Mouse (Mus musculus): ENCODE measurements around the gene Nfatc3. TPM values are rescaled to one million over a fixed set of nuclear protein-coding genes. Genes with fewer than 3 reads are reported as not detected.

The Nfatc3 gene
- polyA plus RNA-seq, 1 experiment, result 12.6 TPM

GRCm38 (mm10) chr8:106133526-106133925 lies 74.9 kb downstream of the Nfatc3 start:
- no peaks in the 10 kb centered on the region for H3K27me3 ChIP-seq (ENCODE audit: control insufficient read depth, insufficient read depth, insufficient read length)
- H3K36me3 ChIP-seq (ENCODE audit: control insufficient read depth, insufficient read depth), result peaks cover 16% of the 10 kb centered on the region
- H3ac ChIP-seq (ENCODE audit: control insufficient read depth, insufficient read length, low read depth), result no peak overlapping the region
- no peak overlapping the region for H3K4me3 ChIP-seq (ENCODE audit: insufficient read depth, poor library complexity, severe bottlenecking)
- TF ChIP-seq MAX (IDR thresholded peaks at IDR 0.05), result no peak
- TF ChIP-seq MYOD1 (IDR thresholded peaks at IDR 0.05; ENCODE audit: control insufficient read depth, insufficient read length, low read depth), result no peak
- no peak for TF ChIP-seq FOSL1 (IDR thresholded peaks at IDR 0.05; ENCODE audit: insufficient read depth, low read length, poor library complexity, severe bottlenecking)
- TF ChIP-seq CEBPB (IDR thresholded peaks at IDR 0.05; ENCODE audit: low read depth), result no peak
- TF ChIP-seq USF1 (IDR thresholded peaks at IDR 0.05; ENCODE audit: low read depth), result no peak
- TF ChIP-seq MYOG (IDR thresholded peaks at IDR 0.05; ENCODE audit: control insufficient read depth, extremely low read depth, insufficient read length), result no peak
- no peak for TF ChIP-seq CTCF (IDR thresholded peaks at IDR 0.05; ENCODE audit: control insufficient read depth, insufficient read depth, insufficient read length)
- no peaks in the 10 kb centered on the region for H3K79me3 ChIP-seq (ENCODE audit: low read depth)
- no peaks in the 10 kb centered on the region for H3K79me2 ChIP-seq (ENCODE audit: control insufficient read depth, insufficient read depth)

DNA sequence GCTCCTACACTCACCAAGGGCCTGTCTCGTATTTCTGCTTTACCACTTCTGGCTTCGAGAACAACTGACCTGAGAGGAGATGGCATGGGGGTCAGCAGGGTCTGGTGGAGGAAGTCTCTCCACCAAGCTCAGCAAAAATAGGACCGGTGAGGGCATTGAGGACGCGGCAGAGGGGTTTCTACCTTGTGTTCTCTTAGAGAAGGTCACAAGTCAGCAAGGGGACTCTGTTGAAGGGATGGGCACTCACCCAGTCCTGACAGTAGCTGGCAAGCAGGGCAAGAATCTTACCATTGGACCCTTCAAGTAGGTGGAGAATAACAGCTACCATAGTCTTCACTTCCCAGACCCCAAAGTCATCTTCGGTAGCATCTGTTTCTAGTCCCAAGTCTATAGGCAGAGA lies 75.3 kb downstream of the Nfatc3 start:
- no peaks in the 10 kb centered on the region for H3K79me2 ChIP-seq (ENCODE audit: control insufficient read depth, insufficient read depth)
- H3K4me3 ChIP-seq (ENCODE audit: insufficient read depth, poor library complexity, severe bottlenecking), result no peak overlapping the region
- H3K36me3 ChIP-seq (ENCODE audit: control insufficient read depth, insufficient read depth), result peaks cover 13% of the 10 kb centered on the region
- no peak overlapping the region for H3ac ChIP-seq (ENCODE audit: control insufficient read depth, insufficient read length, low read depth)
- H3K27me3 ChIP-seq (ENCODE audit: control insufficient read depth, insufficient read depth, insufficient read length), result no peaks in the 10 kb centered on the region
- H3K79me3 ChIP-seq (ENCODE audit: low read depth), result no peaks in the 10 kb centered on the region
- no peak for TF ChIP-seq MYOD1 (IDR thresholded peaks at IDR 0.05; ENCODE audit: control insufficient read depth, insufficient read length, low read depth)
- no peak for TF ChIP-seq CEBPB (IDR thresholded peaks at IDR 0.05; ENCODE audit: low read depth)
- TF ChIP-seq USF1 (IDR thresholded peaks at IDR 0.05; ENCODE audit: low read depth), result no peak
- TF ChIP-seq MAX (IDR thresholded peaks at IDR 0.05), result no peak
- TF ChIP-seq FOSL1 (IDR thresholded peaks at IDR 0.05; ENCODE audit: insufficient read depth, low read length, poor library complexity, severe bottlenecking), result no peak
- no peak for TF ChIP-seq MYOG (IDR thresholded peaks at IDR 0.05; ENCODE audit: control insufficient read depth, extremely low read depth, insufficient read length)
- no peak for TF ChIP-seq CTCF (IDR thresholded peaks at IDR 0.05; ENCODE audit: control insufficient read depth, insufficient read depth, insufficient read length)

GRCm38 (mm10) chr8:106134751-106135571 lies 76.3 kb downstream of the Nfatc3 start:
- Histone ChIP-seq H3K4me3 (ENCODE audit: insufficient read depth, poor library complexity, severe bottlenecking) (no peak overlapping the region), H3K79me3 (ENCODE audit: low read depth) (no peaks in the 10 kb centered on the region), H3K79me2 (ENCODE audit: control insufficient read depth, insufficient read depth) (no peaks in the 10 kb centered on the region), H3K27me3 (ENCODE audit: control insufficient read depth, insufficient read depth, insufficient read length) (no peaks in the 10 kb centered on the region), H3ac (ENCODE audit: control insufficient read depth, insufficient read length, low read depth) (no peak overlapping the region), H3K36me3 (ENCODE audit: control insufficient read depth, insufficient read depth) (peaks cover 3% of the 10 kb centered on the region)
- TF ChIP-seq MYOD1 (IDR thresholded peaks at IDR 0.05; ENCODE audit: control insufficient read depth, insufficient read length, low read depth) (no peak), CEBPB (IDR thresholded peaks at IDR 0.05; ENCODE audit: low read depth) (no peak), FOSL1 (IDR thresholded peaks at IDR 0.05; ENCODE audit: insufficient read depth, low read length, poor library complexity, severe bottlenecking) (no peak), MAX (IDR thresholded peaks at IDR 0.05) (no peak), MYOG (IDR thresholded peaks at IDR 0.05; ENCODE audit: control insufficient read depth, extremely low read depth, insufficient read length) (no peak)

DNA sequence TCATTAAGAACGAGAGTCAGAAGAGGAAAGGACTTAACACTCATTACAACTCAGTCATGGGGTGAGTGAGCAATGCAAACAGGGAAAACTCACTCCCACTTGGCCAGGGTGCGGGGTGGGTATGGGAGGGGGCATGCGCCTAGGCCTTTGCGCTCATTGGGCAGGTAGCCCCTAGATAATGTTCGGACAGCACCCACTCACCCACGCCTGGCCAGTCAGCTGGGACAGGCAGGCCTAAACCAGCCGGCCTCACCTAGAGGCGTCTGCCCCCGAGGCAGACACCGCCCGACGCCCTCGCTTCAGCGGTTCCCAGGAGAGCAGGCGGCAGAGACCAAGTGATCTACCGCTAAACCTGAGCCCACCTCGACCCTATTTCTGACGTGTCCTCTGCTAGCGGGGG lies 77.0 kb downstream of the Nfatc3 start:
- H3K79me3 ChIP-seq (ENCODE audit: low read depth), result no peaks in the 10 kb centered on the region
- TF ChIP-seq MYOG (IDR thresholded peaks at IDR 0.05; ENCODE audit: control insufficient read depth, extremely low read depth, insufficient read length), result no peak
- TF ChIP-seq CEBPB (IDR thresholded peaks at IDR 0.05; ENCODE audit: low read depth), result no peak
- TF ChIP-seq USF1 (IDR thresholded peaks at IDR 0.05; ENCODE audit: low read depth), result no peak
- TF ChIP-seq MYOD1 (IDR thresholded peaks at IDR 0.05; ENCODE audit: control insufficient read depth, insufficient read length, low read depth), result no peak
- no peak for TF ChIP-seq MAX (IDR thresholded peaks at IDR 0.05)
- TF ChIP-seq CTCF (IDR thresholded peaks at IDR 0.05; ENCODE audit: control insufficient read depth, insufficient read depth, insufficient read length), result no peak
- peaks cover 3% of the 10 kb centered on the region for H3K36me3 ChIP-seq (ENCODE audit: control insufficient read depth, insufficient read depth)
- no peak overlapping the region for H3ac ChIP-seq (ENCODE audit: control insufficient read depth, insufficient read length, low read depth)
- no peaks in the 10 kb centered on the region for H3K79me2 ChIP-seq (ENCODE audit: control insufficient read depth, insufficient read depth)
- H3K4me3 ChIP-seq (ENCODE audit: insufficient read depth, poor library complexity, severe bottlenecking), result no peak overlapping the region
- no peaks in the 10 kb centered on the region for H3K27me3 ChIP-seq (ENCODE audit: control insufficient read depth, insufficient read depth, insufficient read length)

GRCm38 (mm10) chr8:106136156-106137130 lies 77.8 kb downstream of the Nfatc3 start, which contains the start of gene Esrp2:
Gene Esrp2, minus strand, starts transcription at chr8:106136974.
- H3K36me3 ChIP-seq (ENCODE audit: control insufficient read depth, insufficient read depth), result peaks cover 3% of the 10 kb centered on the region
- TF ChIP-seq USF1 (IDR thresholded peaks at IDR 0.05; ENCODE audit: low read depth) (no peak), MYOD1 (IDR thresholded peaks at IDR 0.05; ENCODE audit: control insufficient read depth, insufficient read length, low read depth) (no peak), CTCF (IDR thresholded peaks at IDR 0.05; ENCODE audit: control insufficient read depth, insufficient read depth, insufficient read length) (no peak), FOSL1 (IDR thresholded peaks at IDR 0.05; ENCODE audit: insufficient read depth, low read length, poor library complexity, severe bottlenecking) (no peak), MAX (IDR thresholded peaks at IDR 0.05) (no peak), CEBPB (IDR thresholded peaks at IDR 0.05; ENCODE audit: low read depth) (no peak), MYOG (IDR thresholded peaks at IDR 0.05; ENCODE audit: control insufficient read depth, extremely low read depth, insufficient read length) (no peak)
- H3K79me3 ChIP-seq (ENCODE audit: low read depth), result no peaks in the 10 kb centered on the region
- no peaks in the 10 kb centered on the region for H3K79me2 ChIP-seq (ENCODE audit: control insufficient read depth, insufficient read depth)
- no peak within 1 kb of the TSS for H3ac ChIP-seq (ENCODE audit: control insufficient read depth, insufficient read length, low read depth)
- no peaks in the 10 kb centered on the region for H3K27me3 ChIP-seq (ENCODE audit: control insufficient read depth, insufficient read depth, insufficient read length)
- peak within 1 kb of the TSS; percentile 33 for H3K4me3 ChIP-seq (ENCODE audit: insufficient read depth, poor library complexity, severe bottlenecking)

Measured in C2C12 (cell line).